9 mouse cellular contexts compared by ENCODE assay signal in the genomic region with DNA sequence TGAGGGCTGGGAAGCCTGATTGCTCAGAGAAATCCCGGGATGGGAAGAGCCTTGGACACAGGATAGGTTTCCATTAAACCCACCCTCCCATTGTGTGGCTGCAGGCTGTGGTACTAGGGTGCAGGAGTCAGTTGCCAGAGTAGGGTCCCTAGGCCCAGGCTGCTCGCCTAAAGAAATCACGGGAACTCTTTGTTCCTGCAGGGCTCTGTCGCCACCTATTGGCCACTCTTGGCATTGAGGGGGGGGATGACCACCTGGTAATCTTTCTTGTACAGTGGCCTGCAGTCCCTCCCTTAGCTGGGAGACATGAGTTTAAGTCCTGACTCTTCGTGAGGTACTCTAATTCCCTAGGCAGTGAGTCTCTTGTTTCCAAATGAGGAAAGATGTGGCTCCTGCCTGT.
DNase-seq lines count a peak whose midpoint lies in the region; ATAC-seq and TF ChIP-seq lines count a peak whose summit lies in the region.
"Had no signal": no experiment of that assay in that cellular context is flagged by ENCODE, and none has a peak within 500 bp of the region (broad histone marks: within the 10 kb centered on the region; RNA-seq: fewer than 3 reads in every experiment).

No protein-coding gene starts in this region.

- peaks cover 10% of the 10 kb centered on the region for H3K36me3 ChIP-seq in heart, embryonic 12.5 days
- no peaks in the 10 kb centered on the region for H3K36me3 ChIP-seq in kidney, postnatal 0 days (ENCODE audit: insufficient read depth, low read length)
- H3K36me3 ChIP-seq in splenic B cell, adult 2 months (ENCODE audit: control insufficient read depth, insufficient read depth, low read length, poor library complexity, severe bottlenecking), result no peaks in the 10 kb centered on the region
- H3K36me3 ChIP-seq: liver, embryonic 15.5 days had no signal

- no peaks in the 10 kb centered on the region for H3K9me3 ChIP-seq in heart, embryonic 12.5 days (replicated peaks)
- H3K9me3 ChIP-seq in kidney, postnatal 0 days (replicated peaks; ENCODE audit: low read length), result no peaks in the 10 kb centered on the region
- H3K9me3 ChIP-seq: liver, embryonic 15.5 days had no signal

- WGBS in heart, embryonic 12.5 days, result 17% methylated on average over 5 of the region's 5 CpGs
- 14% methylated on average over 5 of the region's 5 CpGs for WGBS in kidney, postnatal 0 days

- H3K4me3 ChIP-seq in heart, embryonic 12.5 days, result no peak overlapping the region
- H3K4me3 ChIP-seq in kidney, postnatal 0 days (replicated peaks; ENCODE audit: low read depth, low read length), result no peak overlapping the region
- H3K4me3 ChIP-seq: liver, embryonic 15.5 days had no signal

- peak; percentile 43 for DNase-seq in cerebellum, adult 11 months
- DNase-seq in T-cell, adult 2 months (ENCODE audit: low spot score), result peak; percentile 7
- peak; percentile 69 for DNase-seq in embryo, embryonic 10 days (ENCODE audit: low spot score)
- peak; percentile 81 for DNase-seq in kidney, postnatal 0 days (ENCODE audit: low spot score)
- DNase-seq in mesoderm, embryonic 11.5 days (ENCODE audit: low read depth, low spot score), result peak; percentile 80
- DNase-seq in splenic B cell, adult 2 months (ENCODE audit: low read depth, low spot score), result peak; percentile 58

- TF ChIP-seq CTCF in kidney, postnatal 0 days (IDR thresholded peaks at IDR 0.05; ENCODE audit: low read depth), result peak; percentile 93

- no peaks in the 10 kb centered on the region for H3K4me1 ChIP-seq in heart, embryonic 12.5 days (replicated peaks)
- no peaks in the 10 kb centered on the region for H3K4me1 ChIP-seq in kidney, postnatal 0 days (replicated peaks; ENCODE audit: insufficient read depth, low read length)
- H3K4me1 ChIP-seq: liver, embryonic 15.5 days had no signal

- H3K9ac ChIP-seq in heart, embryonic 12.5 days, result no peak overlapping the region
- no peak overlapping the region for H3K9ac ChIP-seq in kidney, postnatal 0 days (ENCODE audit: low read depth, low read length)
- H3K9ac ChIP-seq: liver, embryonic 15.5 days had no signal

- no peaks in the 10 kb centered on the region for H3K27me3 ChIP-seq in heart, embryonic 12.5 days (replicated peaks)
- no peaks in the 10 kb centered on the region for H3K27me3 ChIP-seq in kidney, postnatal 0 days (ENCODE audit: insufficient read depth, low read length)
- no peaks in the 10 kb centered on the region for H3K27me3 ChIP-seq in splenic B cell, adult 2 months (ENCODE audit: control insufficient read depth, insufficient read depth, low read length, poor library complexity, severe bottlenecking)
- H3K27me3 ChIP-seq: liver, embryonic 15.5 days had no signal

- no peak overlapping the region for H3K4me2 ChIP-seq in heart, embryonic 12.5 days
- H3K4me2 ChIP-seq in kidney, postnatal 0 days (ENCODE audit: low read length), result no peak overlapping the region
- H3K4me2 ChIP-seq: liver, embryonic 15.5 days had no signal

- no peak for ATAC-seq in cerebellum, adult (ENCODE audit: insufficient number of reproducible peaks, low FRiP score, low TSS enrichment)
- 0 out of 2 replicates have a peak, but pooled peaks have one; percentile 29 for ATAC-seq in heart, embryonic 12.5 days (ENCODE audit: insufficient number of reproducible peaks, low FRiP score)
- ATAC-seq in kidney, postnatal 0 days (replicated peaks; ENCODE audit: low FRiP score, low read depth), result peak; percentile 57; the same call in 1 of the 2 replicates

- H3K27ac ChIP-seq in heart, embryonic 12.5 days (ENCODE audit: poor library complexity, severe bottlenecking), result no peak overlapping the region
- no peak overlapping the region for H3K27ac ChIP-seq in kidney, postnatal 0 days
- H3K27ac ChIP-seq: liver, embryonic 15.5 days had no signal

Comparison
In these comparisons a context has a peak if more than half of its experiments do, and no peak if none do; other contexts are left out.
1. DNase-seq: peak in every context shown above with its lines; median percentile 81 in kidney, postnatal 0 days; 80 in mesoderm, embryonic 11.5 days; 69 in embryo, embryonic 10 days; 58 in splenic B cell, adult 2 months; 43 in cerebellum, adult 11 months; 7 in T-cell, adult 2 months.